Mouse (Mus musculus): ENCODE measurements around the gene Phf1. TPM values are rescaled to one million over a fixed set of nuclear protein-coding genes. Genes with fewer than 3 reads are reported as not detected.
"Not testable (repeated sequence)": the region's sequence is repeated elsewhere in the genome, so short reads cannot be mapped to it uniquely, and the experiment has no call there.

The Phf1 gene
- total RNA-seq, 2 experiments from 2014 or later, result 4.1 TPM

GRCm38 (mm10) chr17:26925414-26925813 lies 7.4 kb upstream of the Phf1 start:
- DNase-seq; intact Hi-C loops (cut with DNase I; ENCODE audit: low total_unique reads): not testable (repeated sequence)

- peak; percentile 56 for DNase-seq
- intact Hi-C loops (cut with DNase I; ENCODE audit: low total_unique reads), result not testable (repeated sequence)
These were observed 1.1 kb upstream of the Phf1 start for GRCm38 (mm10) chr17:26931795-26932194.

GRCm38 (mm10) chr17:26933419-26933818 lies 567 bp downstream of the Phf1 start:
- intact Hi-C loops (cut with DNase I; ENCODE audit: low total_unique reads), result no loop called here
- no peak for DNase-seq

- intact Hi-C loops (cut with DNase I; ENCODE audit: low total_unique reads), result no loop called here
- DNase-seq, result no peak
These were observed 1.3 kb downstream of the Phf1 start for GRCm38 (mm10) chr17:26933885-26934827.

GRCm38 (mm10) chr17:26935027-26935426 lies 2.2 kb downstream of the Phf1 start:
- intact Hi-C loops (cut with DNase I; ENCODE audit: low total_unique reads), result no loop called here

GRCm38 (mm10) chr17:26936453-26936852 lies 3.6 kb downstream of the Phf1 start:
- no peak for DNase-seq
- intact Hi-C loops (cut with DNase I; ENCODE audit: low total_unique reads), result no loop called here

More at GRCm38 (mm10) chr17:26935027-26935426, 2.2 kb downstream of the Phf1 start:
- no peak for DNase-seq

- intact Hi-C loops (cut with DNase I; ENCODE audit: low total_unique reads), result no loop called here
- DNase-seq, result no peak
These were observed 4.3 kb downstream of the Phf1 start for GRCm38 (mm10) chr17:26936921-26937695.

- intact Hi-C loops (cut with DNase I; ENCODE audit: low total_unique reads), result no loop called here
These were observed 5.2 kb downstream of the Phf1 start for GRCm38 (mm10) chr17:26937883-26938695.

GRCm38 (mm10) chr17:26938731-26939130 lies 5.9 kb downstream of the Phf1 start:
- DNase-seq, result no peak
- intact Hi-C loops (cut with DNase I; ENCODE audit: low total_unique reads), result no loop called here

More at GRCm38 (mm10) chr17:26937883-26938695, 5.2 kb downstream of the Phf1 start:
- DNase-seq, result no peak

- intact Hi-C loops (cut with DNase I; ENCODE audit: low total_unique reads), result no loop called here
- DNase-seq, result peak; percentile 100
These were observed 6.5 kb downstream of the Phf1 start, which contains the start of gene Cuta for GRCm38 (mm10) chr17:26939178-26939972. TSS of gene Cuta (minus strand) at chr17:26939569.

- intact Hi-C loops (cut with DNase I; ENCODE audit: low total_unique reads), result no loop called here
- no peak for DNase-seq
These were observed 7.1 kb downstream of the Phf1 start for GRCm38 (mm10) chr17:26939973-26940300.

GRCm38 (mm10) chr17:26941031-26941789 lies 8.4 kb downstream of the Phf1 start, which contains the start of gene Syngap1:
TSS of gene Syngap1 (plus strand) at chr17:26941253.
- peak; percentile 68 for DNase-seq
- intact Hi-C loops (cut with DNase I; ENCODE audit: low total_unique reads), result no loop called here

GRCm38 (mm10) chr17:26941841-26942570 lies 9.2 kb downstream of the Phf1 start:
- intact Hi-C loops (cut with DNase I; ENCODE audit: low total_unique reads), result no loop called here
- no peak for DNase-seq

- no peak for DNase-seq
- intact Hi-C loops (cut with DNase I; ENCODE audit: low total_unique reads), result no loop called here
These were observed 13.1 kb downstream of the Phf1 start for GRCm38 (mm10) chr17:26945824-26946495.

GRCm38 (mm10) chr17:26946567-26946966 lies 13.7 kb downstream of the Phf1 start:
- intact Hi-C loops (cut with DNase I; ENCODE audit: low total_unique reads), result no loop called here
- peak; percentile 90 for DNase-seq

GRCm38 (mm10) chr17:26947231-26948100 lies 14.6 kb downstream of the Phf1 start:
- intact Hi-C loops (cut with DNase I; ENCODE audit: low total_unique reads), result no loop called here
- no peak for DNase-seq
